Mouse (Mus musculus): ENCODE results near the gene Scd3.

DNA sequence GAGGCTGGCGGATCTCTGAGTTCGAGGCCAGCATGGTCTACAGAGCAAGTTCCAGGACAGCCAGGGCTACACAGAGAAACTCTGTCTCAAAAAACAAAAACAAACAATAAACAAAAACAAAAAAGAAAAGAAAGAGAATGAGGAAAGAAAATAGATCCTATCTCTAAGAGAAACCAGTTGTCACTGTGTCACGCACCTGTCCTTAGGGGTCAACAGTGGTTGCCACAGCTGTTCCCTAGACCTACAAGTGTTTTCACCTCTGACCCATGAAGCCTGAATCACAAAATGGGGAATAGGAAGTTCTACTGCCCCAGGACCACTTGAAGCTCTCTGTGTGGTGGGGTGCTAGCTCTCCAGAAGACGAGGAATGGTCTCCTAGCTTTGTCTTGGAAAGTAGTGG lies 71.4 kb downstream of the Scd3 start:
- TF ChIP-seq CTCF (IDR thresholded peaks at IDR 0.05) = no peak
- no peak for TF ChIP-seq EP300 (IDR thresholded peaks at IDR 0.05)
